Mouse (Mus musculus) brain, embryonic 14.5 days (tissue): Measurements from ENCODE around the gene Usp49.

Experiments
- CTCF ChIP-seq: fragments of 200-500 bp; IDR thresholded peaks from 2 replicates; pipeline ENCODE4 v1.5.1; 2012; ENCODE audit warnings: inconsistent platforms, mild to moderate bottlenecking, moderate library complexity, borderline replicate concordance; ENCODE audit not compliant: insufficient read depth, insufficient read length; ENCODE audit errors: extremely low read depth
- POLR2A ChIP-seq: fragments of 200-500 bp; IDR thresholded peaks from 2 replicates; pipeline ENCODE4 v1.6.1; 2012; ENCODE audit warnings: mild to moderate bottlenecking, inconsistent platforms, borderline replicate concordance; ENCODE audit not compliant: poor library complexity, insufficient read depth, insufficient read length, severe bottlenecking; ENCODE audit errors: extremely low read depth

DNA sequence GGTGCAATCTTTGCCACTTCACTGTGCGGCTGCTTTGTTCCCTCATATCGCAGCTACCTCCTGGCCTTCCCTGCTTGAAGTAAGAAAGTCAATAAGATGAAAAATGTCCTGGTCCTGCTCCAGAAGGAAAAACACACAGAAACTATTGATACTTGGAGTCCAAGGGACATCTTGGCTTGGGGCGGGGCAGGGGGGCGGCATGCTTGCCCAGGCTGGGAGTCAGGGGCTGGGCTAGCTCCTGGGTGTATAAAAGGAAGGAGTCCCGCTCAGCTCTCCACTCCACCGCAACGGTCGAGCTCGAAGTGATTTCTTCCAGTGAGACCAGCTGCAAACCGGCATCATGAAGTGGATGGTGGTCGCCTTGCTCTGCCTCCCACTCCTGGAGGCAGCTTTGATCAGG is 96.1 kb downstream of the Usp49 start, which contains the start of gene Pgc:
- TF ChIP-seq POLR2A (no peak), CTCF (no peak)
